Mouse (Mus musculus) hindbrain, embryonic 14.5 days (tissue): ENCODE results near the gene Xiap. TPM values are rescaled to one million over a fixed set of nuclear protein-coding genes. Genes with fewer than 3 reads are reported as not detected.
"Not testable (repeated sequence)": the region's sequence is repeated elsewhere in the genome, so short reads cannot be mapped to it uniquely, and the experiment has no call there.

Source experiments
- ATAC-seq: fragments of 200-750 bp; cut with Nextera tagmentation; 2 replicates; pipeline ENCODE4 v1.8.0; 2017; ENCODE audit warnings: moderate number of reproducible peaks, mild to moderate bottlenecking, moderate TSS enrichment, moderate library complexity; ENCODE audit not compliant: low FRiP score
- DNase-seq: peaks from one replicate; pipeline ENCODE4 v3.0.0-alpha.2; 2015; ENCODE audit warnings: low spot score
- H3K27ac ChIP-seq: fragments of 300-500 bp; sonication (generic); 2 replicates; pipeline ENCODE4 v1.5.1; 2014; ENCODE audit warnings: mild to moderate bottlenecking, moderate library complexity
- H3K27me3 ChIP-seq: fragments of 300-500 bp; sonication (generic); 2 replicates; pipeline ENCODE4 v1.6.1; 2014; ENCODE audit warnings: mild to moderate bottlenecking, low read length, mixed read lengths; ENCODE audit not compliant: control insufficient read depth, insufficient read depth
- H3K36me3 ChIP-seq: fragments of 300-500 bp; sonication (generic); replicated peaks from 2 replicates; pipeline ENCODE4 v1.6.1; 2014; ENCODE audit not compliant: control insufficient read depth, insufficient read depth
- H3K4me1 ChIP-seq: fragments of 300-500 bp; sonication (generic); replicated peaks from 2 replicates; pipeline ENCODE4 v1.6.1; 2014; ENCODE audit warnings: antibody characterized with exemption, low read length, mixed read lengths; ENCODE audit not compliant: control insufficient read depth, insufficient read depth
- H3K4me2 ChIP-seq: fragments of 300-500 bp; sonication (generic); replicated peaks from 2 replicates; pipeline ENCODE4 v1.6.1; 2014; ENCODE audit warnings: mild to moderate bottlenecking, moderate library complexity
- H3K4me3 ChIP-seq: fragments of 300-500 bp; sonication (generic); replicated peaks from 2 replicates; pipeline ENCODE4 v1.5.1; 2014; ENCODE audit warnings: mild to moderate bottlenecking, low read length
- H3K9ac ChIP-seq: fragments of 300-500 bp; sonication (generic); 2 replicates; pipeline ENCODE4 v1.6.1; 2014
- H3K9me3 ChIP-seq: fragments of 300-500 bp; sonication (generic); 2 replicates; pipeline ENCODE4 v1.6.1; 2016; ENCODE audit warnings: low read length; ENCODE audit not compliant: control insufficient read depth
- WGBS: fragments of 180-500 bp; shearing (Covaris S2); extraction: QIAGEN DNeasy Blood & Tissue Kit; methylation state at CpG from one replicate; pipeline ENCODE4 v1.1.7; 2014; 5-methylcytosine and 5-hydroxymethylcytosine counted together
- polyA plus RNA-seq: library from polyadenylated mRNA; unstranded; fragments of >200 nt; fragmentation: Nextera tagmentation; extraction: Ambion mirVana; gene quantifications from 2 replicates; pipeline ENCODE4 v1.2.1, GENCODE M21; 2014

Gene Xiap
- polyA plus RNA-seq, result 14.7 and 16.1 TPM in 2 replicates

DNA sequence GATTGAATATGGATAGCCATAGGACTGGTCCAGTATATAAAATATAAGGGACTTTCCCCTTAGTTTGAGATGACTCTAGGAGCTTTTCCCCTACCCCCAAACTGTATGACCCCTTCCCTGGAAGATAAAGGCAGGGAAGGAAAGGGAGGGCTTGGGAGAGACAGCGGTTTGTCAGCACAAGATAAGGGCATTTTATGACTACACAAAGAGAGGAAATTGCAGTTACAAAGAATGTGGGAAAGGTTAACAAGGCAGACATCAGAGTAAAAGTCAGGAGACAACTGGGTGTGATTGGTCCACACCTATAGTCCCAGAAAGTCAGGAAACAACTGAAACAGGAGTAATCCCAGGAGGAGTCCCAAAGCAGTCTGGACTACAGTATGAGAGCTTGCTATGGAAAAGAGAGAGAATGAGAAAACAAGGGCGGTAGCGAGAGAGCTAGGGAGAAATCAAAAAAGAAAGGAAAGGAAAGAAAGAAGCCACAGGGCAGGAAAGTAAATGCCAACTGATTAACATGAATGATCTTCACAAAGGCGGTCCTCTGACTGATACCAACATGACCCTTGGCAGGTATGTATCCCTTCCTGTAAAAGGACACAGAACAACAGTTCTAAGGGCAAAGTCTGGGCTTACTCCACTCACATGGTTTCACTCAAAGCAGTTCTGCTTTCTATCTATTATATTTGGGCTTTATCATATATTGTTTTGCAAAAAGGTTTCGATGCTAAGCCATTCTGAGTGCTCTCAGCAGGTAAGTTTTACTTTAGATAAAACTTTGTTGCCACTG, at the start of gene Xiap:
TSS of gene Xiap (plus strand) at position 398 of the 787 bp plus-strand sequence.
- H3K4me2 ChIP-seq, result no peak within 1 kb of the TSS
- no peaks in the 10 kb centered on the region for H3K36me3 ChIP-seq
- no peak within 1 kb of the TSS for H3K27ac ChIP-seq
- no peak for ATAC-seq
- no peaks in the 10 kb centered on the region for H3K4me1 ChIP-seq
- no peaks in the 10 kb centered on the region for H3K27me3 ChIP-seq
- no peak within 1 kb of the TSS for H3K9ac ChIP-seq
- DNase-seq, result no peak
- no peak within 1 kb of the TSS for H3K4me3 ChIP-seq
- H3K9me3 ChIP-seq, result no peaks in the 10 kb centered on the region
- WGBS, result 86% methylated on average over 5 of the region's 5 CpGs

DNA sequence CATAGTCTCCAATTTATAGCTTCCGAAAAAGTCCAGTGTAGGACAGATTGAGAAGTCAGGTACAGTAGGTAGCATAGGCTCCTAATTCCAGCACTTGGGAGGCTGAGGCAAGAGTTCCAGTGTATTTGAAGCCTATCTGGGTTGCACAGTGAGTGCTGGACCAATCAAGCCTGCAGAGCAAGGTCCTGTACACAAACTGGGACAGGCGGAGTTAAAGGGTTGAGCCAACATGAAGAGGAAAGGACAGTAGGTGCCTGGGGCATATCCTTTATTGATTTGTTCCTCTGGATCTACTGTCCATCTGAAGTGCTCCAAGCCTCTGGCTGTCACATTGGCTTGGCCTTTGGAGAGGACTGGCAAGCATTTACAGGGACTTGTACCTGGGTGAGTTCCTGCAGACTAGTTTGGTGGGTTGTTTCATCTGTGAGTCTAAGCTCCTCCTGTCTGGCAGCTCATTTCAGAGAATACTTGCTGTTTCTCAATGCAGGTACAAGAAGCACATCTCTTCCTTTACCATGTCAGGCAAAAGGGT, 46.7 kb upstream of the Xiap start:
- DNase-seq (no peak), ATAC-seq (no peak)
- no peak overlapping the region for H3K9ac ChIP-seq
- no peak overlapping the region for H3K4me2 ChIP-seq
- no peaks in the 10 kb centered on the region for H3K9me3 ChIP-seq
- H3K36me3 ChIP-seq, result no peaks in the 10 kb centered on the region
- 83% methylated on average over 2 of the region's 2 CpGs for WGBS
- no peaks in the 10 kb centered on the region for H3K27me3 ChIP-seq
- H3K27ac ChIP-seq, result no peak overlapping the region
- no peak overlapping the region for H3K4me3 ChIP-seq
- H3K4me1 ChIP-seq, result no peaks in the 10 kb centered on the region

DNA sequence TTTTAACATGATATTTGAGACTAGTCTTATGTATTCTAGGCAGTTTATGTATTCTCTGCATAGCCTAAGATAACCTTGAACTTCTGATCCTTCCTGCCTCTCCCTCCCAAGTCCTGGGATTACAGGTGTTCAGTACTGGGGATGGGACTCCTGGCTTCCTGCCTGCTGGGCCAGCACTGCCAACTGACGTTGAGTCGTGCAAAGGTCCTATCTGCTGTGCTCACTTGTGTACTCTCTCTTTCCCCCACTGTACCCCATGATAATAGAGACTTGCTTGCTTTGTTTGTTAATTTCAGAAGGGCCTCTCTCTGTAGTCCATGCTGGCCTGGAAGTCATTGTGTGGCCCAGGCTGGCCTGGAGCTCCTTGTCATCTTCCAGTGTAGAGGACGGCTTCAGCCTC, 45.7 kb upstream of the Xiap start:
- no peaks in the 10 kb centered on the region for H3K4me1 ChIP-seq
- no peak overlapping the region for H3K4me3 ChIP-seq
- WGBS, result 80% methylated on average over 3 of the region's 3 CpGs
- no peak overlapping the region for H3K27ac ChIP-seq
- H3K9ac ChIP-seq, result no peak overlapping the region
- H3K9me3 ChIP-seq, result no peaks in the 10 kb centered on the region
- H3K36me3 ChIP-seq, result no peaks in the 10 kb centered on the region
- ATAC-seq (no peak), DNase-seq (no peak)
- no peaks in the 10 kb centered on the region for H3K27me3 ChIP-seq
- no peak overlapping the region for H3K4me2 ChIP-seq

DNA sequence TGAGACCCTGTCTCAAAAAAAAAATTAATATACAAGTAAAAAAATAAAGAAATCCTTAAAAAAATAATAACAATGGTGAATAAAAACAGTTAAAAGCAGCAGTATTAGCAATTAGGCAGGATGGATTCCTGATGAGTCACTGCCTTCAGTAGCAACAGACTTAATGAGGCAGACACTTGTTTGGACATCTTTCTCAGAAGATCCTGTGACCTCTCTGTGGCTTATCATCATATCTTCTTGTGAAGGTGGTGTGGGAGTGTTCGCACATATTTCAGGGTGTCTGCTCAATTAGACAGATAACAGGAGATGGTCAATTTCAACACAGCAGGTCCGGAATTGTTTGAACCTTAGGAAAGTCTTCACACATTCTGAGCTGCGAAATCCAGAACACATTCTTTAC, 45.0 kb upstream of the Xiap start:
- Histone ChIP-seq H3K4me2 (no peak overlapping the region), H3K27ac (no peak overlapping the region), H3K9ac (no peak overlapping the region), H3K27me3 (no peaks in the 10 kb centered on the region), H3K4me1 (no peaks in the 10 kb centered on the region), H3K4me3 (no peak overlapping the region), H3K36me3 (no peaks in the 10 kb centered on the region), H3K9me3 (no peaks in the 10 kb centered on the region)
- 87% methylated on average over 3 of the region's 3 CpGs for WGBS
- no peak for ATAC-seq
- DNase-seq, result no peak

DNA sequence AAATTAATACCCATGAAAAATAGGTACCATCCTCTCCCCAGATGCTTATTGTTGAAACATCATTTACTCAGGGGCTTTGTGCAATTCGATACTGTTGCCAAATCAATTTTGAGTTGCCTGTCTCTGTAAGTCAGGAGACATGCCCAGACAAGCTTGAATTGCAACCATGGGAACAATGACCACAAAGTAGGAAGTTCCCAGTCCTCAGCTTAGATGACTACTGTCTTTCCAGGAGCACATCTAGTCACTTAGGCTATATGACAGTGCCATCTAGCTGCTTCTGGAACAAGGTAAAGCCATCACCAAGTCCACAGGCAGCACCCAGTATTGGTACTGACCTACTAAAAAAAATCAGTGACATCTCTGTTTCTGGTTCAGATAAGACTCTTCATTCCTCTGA, 41.4 kb upstream of the Xiap start:
- Histone ChIP-seq H3K27me3 (no peaks in the 10 kb centered on the region), H3K9me3 (no peaks in the 10 kb centered on the region), H3K4me1 (no peaks in the 10 kb centered on the region), H3K9ac (no peak overlapping the region), H3K4me3 (no peak overlapping the region), H3K36me3 (no peaks in the 10 kb centered on the region), H3K4me2 (no peak overlapping the region), H3K27ac (no peak overlapping the region)
- WGBS, result 67% methylated on average over 1 of the region's 1 CpGs
- DNase-seq, result no peak
- no peak for ATAC-seq

DNA sequence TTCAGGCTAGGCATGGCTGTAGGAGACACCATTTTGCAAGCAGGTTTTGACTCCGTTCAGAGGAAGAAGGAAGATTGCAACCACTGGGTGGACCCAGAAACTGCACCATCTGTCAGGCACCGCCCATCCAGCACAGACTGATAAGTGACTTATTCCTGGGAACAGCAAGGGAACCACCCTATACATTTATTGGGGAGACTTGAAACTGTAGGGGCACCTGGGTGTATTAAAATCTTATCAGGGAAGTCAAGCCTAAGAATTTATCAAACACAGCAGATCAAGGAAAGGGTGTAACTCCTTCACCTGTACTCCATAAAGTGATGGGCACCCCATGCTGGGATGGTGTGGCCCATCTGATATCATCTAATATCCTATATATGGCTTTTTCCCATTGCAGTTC, 40.0 kb upstream of the Xiap start:
- no peaks in the 10 kb centered on the region for H3K27me3 ChIP-seq
- no peaks in the 10 kb centered on the region for H3K4me1 ChIP-seq
- no peak overlapping the region for H3K9ac ChIP-seq
- no peak overlapping the region for H3K27ac ChIP-seq
- WGBS, result 77% methylated on average over 2 of the region's 2 CpGs
- H3K36me3 ChIP-seq, result no peaks in the 10 kb centered on the region
- no peaks in the 10 kb centered on the region for H3K9me3 ChIP-seq
- DNase-seq (no peak), ATAC-seq (no peak)
- H3K4me3 ChIP-seq, result no peak overlapping the region
- H3K4me2 ChIP-seq, result no peak overlapping the region

DNA sequence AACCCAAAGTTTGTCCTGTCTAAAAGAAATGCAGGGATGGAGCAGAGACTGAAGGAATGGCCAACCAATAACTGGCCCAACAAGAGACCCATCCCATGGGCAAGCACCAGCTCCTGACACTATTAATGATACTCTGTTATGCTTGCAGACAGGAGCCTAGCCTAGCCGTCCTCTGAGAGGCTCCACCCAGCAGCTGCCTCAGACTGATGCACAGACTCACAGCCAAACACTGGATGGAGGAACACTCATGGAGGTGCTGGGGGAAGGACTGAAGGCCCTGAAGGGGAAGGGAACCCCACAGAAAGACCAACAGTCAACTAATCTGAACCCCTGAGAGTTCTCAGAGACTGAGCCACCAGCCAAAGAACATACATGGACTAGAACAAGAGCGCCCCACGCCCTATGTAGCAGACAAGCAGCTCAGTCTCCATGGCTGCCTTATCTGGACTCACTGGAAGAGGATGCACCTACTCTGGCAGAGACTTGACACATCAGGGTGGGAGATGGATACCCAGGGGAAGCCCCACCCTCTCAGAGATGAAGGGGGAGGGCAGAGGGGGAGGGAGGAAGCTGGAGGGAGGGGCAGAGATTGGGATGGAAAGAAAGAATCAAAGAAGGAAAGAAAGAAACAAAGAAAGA, 33.6 kb upstream of the Xiap start:
- no CpG with 5 or more reads among the region's 3 CpGs for WGBS
- not testable (repeated sequence) for H3K27ac ChIP-seq

DNA sequence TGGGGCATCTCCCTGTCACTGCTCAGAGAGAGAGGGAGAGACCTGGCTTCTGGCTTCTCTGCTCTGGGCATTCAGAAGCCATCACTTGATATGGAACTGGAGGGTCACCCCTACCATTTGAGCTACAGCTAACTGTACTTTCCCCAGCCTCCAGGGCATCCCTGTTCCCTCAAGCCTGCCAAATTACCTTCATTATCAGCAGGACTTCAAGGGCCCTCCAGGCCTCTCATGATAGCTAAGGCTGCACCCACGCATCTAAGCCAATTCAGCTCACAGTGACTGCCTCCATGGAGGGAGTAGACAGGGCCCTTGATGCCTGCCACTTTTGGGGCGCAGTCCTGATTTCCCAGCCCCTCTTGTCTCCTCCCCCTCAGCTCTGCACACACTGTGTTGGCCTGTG, 32.5 kb upstream of the Xiap start:
- H3K9me3 ChIP-seq, H3K36me3 ChIP-seq, DNase-seq, H3K27ac ChIP-seq, H3K27me3 ChIP-seq, H3K4me3 ChIP-seq, H3K9ac ChIP-seq, ATAC-seq, H3K4me2 ChIP-seq, H3K4me1 ChIP-seq: not testable (repeated sequence)
- WGBS, result 91% methylated on average over 2 of the region's 2 CpGs

More for the DNA sequence above, 33.6 kb upstream of the Xiap start:
- H3K36me3 ChIP-seq, H3K9ac ChIP-seq, H3K4me2 ChIP-seq, ATAC-seq, H3K27me3 ChIP-seq, H3K4me3 ChIP-seq, DNase-seq, H3K4me1 ChIP-seq, H3K9me3 ChIP-seq: not testable (repeated sequence)

DNA sequence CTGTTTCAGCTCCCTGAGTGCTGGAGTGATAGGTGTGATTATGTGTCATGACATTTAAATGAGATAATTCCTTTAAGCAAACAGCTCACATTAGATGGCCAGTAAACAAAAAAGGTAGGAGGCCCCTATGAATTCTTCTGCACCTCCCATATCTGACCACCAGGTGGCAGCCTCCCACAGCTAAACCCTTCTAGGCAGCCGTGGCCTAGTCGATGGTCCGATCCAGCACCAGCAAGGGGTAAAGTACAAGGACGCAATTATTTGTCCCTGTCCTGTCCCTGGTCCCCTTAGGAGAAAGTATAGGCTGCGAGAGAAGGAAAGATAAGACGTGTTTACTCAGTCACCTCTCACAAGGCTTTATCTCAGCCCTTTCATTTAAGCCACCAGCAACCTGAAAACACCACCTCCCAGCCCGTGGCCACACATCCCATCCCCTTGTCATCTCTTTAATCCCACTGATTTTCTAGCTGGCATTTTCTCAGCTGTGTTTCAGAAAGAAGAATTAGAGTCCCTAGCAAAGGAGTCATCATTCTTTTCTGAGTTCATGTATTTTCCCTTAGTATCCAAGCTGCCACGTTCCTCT, 26.3 kb upstream of the Xiap start:
- 0 out of 2 replicates have a peak overlapping the region, but pooled peaks have one; percentile 10 for H3K4me2 ChIP-seq
- 31% methylated on average over 8 of the region's 8 CpGs for WGBS
- H3K36me3 ChIP-seq, result no peaks in the 10 kb centered on the region

More for the DNA sequence above, 26.3 kb upstream of the Xiap start:
- no peak overlapping the region for H3K27ac ChIP-seq
- no peaks in the 10 kb centered on the region for H3K9me3 ChIP-seq
- peak; percentile 66 for DNase-seq
- no peak overlapping the region for H3K4me3 ChIP-seq
- H3K27me3 ChIP-seq, result no peaks in the 10 kb centered on the region
- H3K4me1 ChIP-seq, result no peaks in the 10 kb centered on the region
- no peak overlapping the region for H3K9ac ChIP-seq
- ATAC-seq, result peak; percentile 57; the same call in 1 of the 2 replicates
